Mouse (Mus musculus) myocyte (in vitro differentiated cells): Measurements from ENCODE around the gene Efcab7.

ENCODE experiments used
- E2F4 ChIP-seq: IDR thresholded peaks from one replicate; pipeline ENCODE4 v1.6.1; 2011; ENCODE audit warnings: mild to moderate bottlenecking, control low read depth, moderate library complexity; ENCODE audit not compliant: insufficient read depth
- MAX ChIP-seq: IDR thresholded peaks from one replicate; pipeline ENCODE4 v1.6.1; 2011; ENCODE audit warnings: low read depth, mild to moderate bottlenecking, control low read depth
- MYOD1 ChIP-seq, 3 experiments: IDR thresholded peaks; one replicate each; pipeline ENCODE4 v1.6.1; 2011; ENCODE audit warnings: control low read depth in 2 of 3, low read depth in 2 of 3, mild to moderate bottlenecking in 2 of 3, moderate library complexity in 1 of 3; ENCODE audit not compliant: insufficient read length in 2 of 3, control insufficient read depth in 1 of 3
- MYOG ChIP-seq, 3 experiments: IDR thresholded peaks; one replicate each; pipeline ENCODE4 v1.6.1; 2011; ENCODE audit warnings: control low read depth in 2 of 3, low read depth in 2 of 3, mild to moderate bottlenecking in 2 of 3; ENCODE audit not compliant: insufficient read length in 2 of 3, control insufficient read depth in 1 of 3, insufficient read depth in 1 of 3
- POLR2A ChIP-seq: IDR thresholded peaks from one replicate; pipeline ENCODE4 v1.6.1; 2011; ENCODE audit warnings: low read depth, mild to moderate bottlenecking, control low read depth, moderate library complexity; ENCODE audit not compliant: insufficient read length
- POLR2AphosphoS2 ChIP-seq: IDR thresholded peaks from one replicate; pipeline ENCODE4 v1.6.1; 2011; ENCODE audit warnings: low read depth, control low read depth; ENCODE audit not compliant: insufficient read length
- SRF ChIP-seq: IDR thresholded peaks from one replicate; pipeline ENCODE4 v1.6.1; 2011; ENCODE audit warnings: low read depth; ENCODE audit not compliant: control insufficient read depth, insufficient read length
- TCF12 ChIP-seq: IDR thresholded peaks from one replicate; pipeline ENCODE4 v1.6.1; 2011; ENCODE audit warnings: mild to moderate bottlenecking, control low read depth; ENCODE audit not compliant: poor library complexity, insufficient read depth, severe bottlenecking
- TCF3 ChIP-seq: IDR thresholded peaks from one replicate; pipeline ENCODE4 v1.6.1; 2011; ENCODE audit warnings: low read depth, control low read depth; ENCODE audit not compliant: insufficient read length
- USF1 ChIP-seq: IDR thresholded peaks from one replicate; pipeline ENCODE4 v1.6.1; 2011; ENCODE audit warnings: low read depth, mild to moderate bottlenecking, control low read depth, moderate library complexity

- TF ChIP-seq POLR2A, result no peak
- no peak for TF ChIP-seq USF1
- no peak for TF ChIP-seq MAX
- TF ChIP-seq E2F4, result no peak
- TF ChIP-seq POLR2AphosphoS2, result no peak
- TF ChIP-seq TCF12, result no peak
- no peak for TF ChIP-seq SRF
- no peak for TF ChIP-seq MYOD1 (IDR thresholded peaks at IDR 0.05; ENCODE audit: control insufficient read depth in 1 of 3, insufficient read length in 2 of 3, low read depth in 2 of 3)
- TF ChIP-seq TCF3, result no peak
- TF ChIP-seq MYOG (IDR thresholded peaks at IDR 0.05; ENCODE audit: control insufficient read depth in 1 of 3, insufficient read depth in 1 of 3, insufficient read length in 2 of 3, low read depth in 2 of 3), result no peak
Measured at GRCm38 (mm10) chr4:99947192-99947591, 118.2 kb downstream of the Efcab7 start.
